ENCODE assay signal across 8 mouse cellular contexts in the genomic region with DNA sequence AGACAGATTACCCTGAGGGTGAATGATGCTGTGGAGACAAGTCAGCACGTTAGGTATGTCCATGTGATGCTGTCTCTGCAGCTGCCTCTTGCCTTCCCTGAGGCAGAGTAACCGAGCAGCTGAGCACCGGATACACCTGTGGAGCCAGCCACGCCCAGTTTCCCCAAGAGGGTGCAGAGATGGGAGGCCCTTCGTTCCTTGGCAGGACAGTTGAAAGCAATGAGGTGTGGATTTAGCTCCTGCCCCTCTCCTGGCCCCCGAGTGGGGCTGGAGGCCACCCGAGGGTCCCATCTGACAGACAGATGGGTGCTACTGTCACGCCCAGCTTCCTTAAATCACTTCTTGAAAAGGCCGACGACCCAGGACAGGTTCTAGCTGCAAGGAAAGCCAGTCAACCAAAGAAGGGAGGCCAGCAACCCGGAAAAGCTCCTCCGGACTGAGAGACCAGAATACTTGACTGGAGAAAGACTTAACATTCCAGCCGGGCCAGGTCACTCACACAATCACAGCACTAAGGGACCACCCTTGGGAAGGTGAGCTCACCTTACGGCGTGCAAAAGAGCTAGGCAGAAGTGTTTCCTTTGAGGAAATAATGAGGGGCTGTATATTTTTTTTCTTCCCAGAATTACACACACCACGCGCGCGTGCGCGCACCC. TPM values are rescaled to one million over a fixed set of nuclear protein-coding genes. Genes with fewer than 3 reads are reported as not detected.
A peak's percentile ranks its signal among the peaks of the same experiment; 100 is the strongest.
DNase-seq lines count a peak whose midpoint lies in the region; ATAC-seq lines count a peak whose summit lies in the region.

No protein-coding gene starts in this region.

- peak overlapping the region; percentile 48 for H3K4me3 ChIP-seq in heart, embryonic 16.5 days (ENCODE audit: low read length)
- peak overlapping the region; percentile 35 for H3K4me3 ChIP-seq in macrophage (ENCODE audit: inconsistent target)

- no peaks in the 10 kb centered on the region for H3K36me3 ChIP-seq in heart, embryonic 16.5 days (ENCODE audit: control insufficient read depth, insufficient read depth)
- no peaks in the 10 kb centered on the region for H3K36me3 ChIP-seq in macrophage (ENCODE audit: inconsistent target)
- no peaks in the 10 kb centered on the region for H3K36me3 ChIP-seq in splenic B cell, adult 2 months (ENCODE audit: control insufficient read depth, insufficient read depth, low read length, poor library complexity, severe bottlenecking)

- peak; percentile 80 for ATAC-seq in heart, embryonic 16.5 days (replicated peaks; ENCODE audit: extremely low read depth, insufficient read depth, low FRiP score)

- WGBS in heart, embryonic 16.5 days = 10% methylated on average over 16 of the region's 21 CpGs
- 3% methylated on average over 21 of the region's 21 CpGs for WGBS in macrophage (ENCODE audit: missing documents)

- peaks cover 20% of the 10 kb centered on the region for H3K4me1 ChIP-seq in heart, embryonic 16.5 days (ENCODE audit: control insufficient read depth, insufficient read depth, low read length)

- no peaks in the 10 kb centered on the region for H3K79me2 ChIP-seq in macrophage (ENCODE audit: inconsistent target)

- H3K9me3 ChIP-seq in heart, embryonic 16.5 days (replicated peaks; ENCODE audit: control insufficient read depth, low read length) = no peaks in the 10 kb centered on the region

- H3K27ac ChIP-seq in heart, embryonic 16.5 days (ENCODE audit: low read length) = peak overlapping the region; percentile 86
- peak overlapping the region; percentile 53; the same call in 1 of the 2 replicates for H3K27ac ChIP-seq in macrophage

- peak overlapping the region; percentile 66 for H3K9ac ChIP-seq in heart, embryonic 16.5 days (ENCODE audit: low read length)

- DNase-seq in B cell, adult 2 months = peak; percentile 89 to 90
- peak; percentile 35 for DNase-seq in embryo, embryonic 10.5 days (ENCODE audit: low spot score)
- peak; percentile 58 for DNase-seq in kidney, postnatal 10 days
- peak; percentile 91 for DNase-seq in splenic B cell, adult 2 months (ENCODE audit: low read depth, low spot score)
- no peak for DNase-seq in frontal cortex, postnatal 25 days (ENCODE audit: low spot score in 2 of 2)
- no peak for DNase-seq in right cerebral cortex, adult 18-20 months

- H3K4me2 ChIP-seq in heart, embryonic 16.5 days (ENCODE audit: low read depth, low read length) = peak overlapping the region; percentile 72

- H3K27me3 ChIP-seq in heart, embryonic 16.5 days (ENCODE audit: control insufficient read depth, insufficient read depth, low read length) = no peaks in the 10 kb centered on the region
- H3K27me3 ChIP-seq in splenic B cell, adult 2 months (ENCODE audit: control insufficient read depth, insufficient read depth, low read length, poor library complexity, severe bottlenecking) = no peaks in the 10 kb centered on the region

RNA-seq across cellular contexts. Expression of a gene that starts 10.4 kb away (rescaled TPM):
- polyA plus RNA-seq in heart, embryonic 16.5 days (2015; fragmentation: Nextera tagmentation; extraction: Ambion mirVana) = 69.5 and 92.6 TPM in 2 replicates
- total RNA-seq in macrophage (2018; cell fraction: chromatin; rRNA removed) = 10 to 100 TPM in 25 of 26 experiments, 1 to 10 TPM in 1; 7.5 to 47.2 (median 20.8) TPM
- total RNA-seq in macrophage (2018; cell fraction: cytosol; rRNA removed) = 10 to 100 TPM in 19 of 26 experiments, 1 to 10 TPM in 7; 7.8 to 20.5 (median 12.8) TPM
- 10 to 100 TPM in 24 of 26 experiments, 1 to 10 TPM in 2; 9.4 to 43.8 (median 17.2) TPM for total RNA-seq in macrophage (2018; cell fraction: nucleus; rRNA removed)
- 4.9 to 13.9 TPM (median 13.4 TPM) in 3 replicates for polyA plus RNA-seq in macrophage (2018)

Comparison
In these comparisons a context has a peak if more than half of its experiments do, and no peak if none do; other contexts are left out.
1. DNase-seq: peak in B cell, adult 2 months (2 of 2), embryo, embryonic 10.5 days (single experiment), kidney, postnatal 10 days (single experiment) and splenic B cell, adult 2 months (single experiment); none in frontal cortex, postnatal 25 days (0 of 2) and right cerebral cortex, adult 18-20 months (single experiment).